Mouse (Mus musculus) layer of hippocampus, postnatal 10 days (tissue): Measurements from ENCODE around the gene Hcrt. TPM values are rescaled to one million over a fixed set of nuclear protein-coding genes. Genes with fewer than 3 reads are reported as not detected.

Source experiments
- DNase-seq, 2 experiments: peaks; one replicate each; pipeline ENCODE4 v3.0.0; 2021; ENCODE audit warnings: low spot score in 2 of 2
- total RNA-seq, 2 experiments: library from RNA; stranded (reverse); gene quantifications; 2 replicates each; pipeline ENCODE4 v1.2.3; 2021

Hcrt gene
- total RNA-seq, 2 experiments from 2014 or later, result 0.62 TPM; not detected in 1

GRCm38 (mm10) chr11:100736746-100737080 lies 26.0 kb downstream of the Hcrt start:
- no peak for DNase-seq

DNA sequence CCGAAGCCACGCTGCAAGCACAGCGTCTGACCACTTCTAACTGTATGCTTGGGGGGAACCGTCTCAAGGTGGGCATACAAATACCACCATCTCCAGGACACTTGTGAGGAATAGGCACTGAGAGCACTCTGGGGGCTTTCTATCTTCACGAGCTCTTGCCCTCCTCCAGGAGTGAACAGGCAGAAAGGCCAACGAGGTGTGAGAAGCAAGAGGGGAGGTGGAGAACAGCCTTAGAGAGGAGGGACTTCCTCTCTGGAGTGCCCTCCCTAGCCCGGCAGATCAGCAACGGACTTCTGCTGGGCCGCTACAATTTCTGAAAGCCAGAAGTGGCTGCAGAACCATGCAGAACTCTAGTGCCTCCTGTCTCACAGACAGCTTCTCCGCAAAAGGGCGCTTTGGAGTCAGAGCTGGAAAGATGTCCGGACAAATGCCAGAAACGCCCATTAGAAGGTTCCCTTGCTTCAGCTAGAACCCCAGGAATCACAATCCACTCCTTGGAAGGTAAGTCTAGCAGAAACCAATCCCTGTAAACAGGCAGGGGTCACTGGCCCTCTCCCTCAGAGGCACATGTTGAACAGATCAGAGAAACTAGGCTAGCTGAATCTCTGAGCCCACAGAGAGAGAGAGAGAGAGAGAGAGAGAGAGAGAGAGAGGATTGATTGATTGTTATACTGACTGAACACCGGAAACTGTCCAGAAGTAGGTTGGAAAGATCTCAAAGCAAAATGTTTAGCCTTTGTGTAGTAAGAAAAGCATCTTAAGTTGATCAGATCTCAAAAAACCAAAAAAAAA lies 26.6 kb downstream of the Hcrt start:
- no peak for DNase-seq

- no peak for DNase-seq
Observed at GRCm38 (mm10) chr11:100735134-100735865, 27.4 kb downstream of the Hcrt start.

GRCm38 (mm10) chr11:100730477-100731205 lies 32.1 kb downstream of the Hcrt start:
- no peak for DNase-seq

- no peak for DNase-seq
Observed at GRCm38 (mm10) chr11:100729976-100730375, 32.8 kb downstream of the Hcrt start.

- DNase-seq, result no peak
Observed at GRCm38 (mm10) chr11:100728601-100729000, 34.1 kb downstream of the Hcrt start.

DNA sequence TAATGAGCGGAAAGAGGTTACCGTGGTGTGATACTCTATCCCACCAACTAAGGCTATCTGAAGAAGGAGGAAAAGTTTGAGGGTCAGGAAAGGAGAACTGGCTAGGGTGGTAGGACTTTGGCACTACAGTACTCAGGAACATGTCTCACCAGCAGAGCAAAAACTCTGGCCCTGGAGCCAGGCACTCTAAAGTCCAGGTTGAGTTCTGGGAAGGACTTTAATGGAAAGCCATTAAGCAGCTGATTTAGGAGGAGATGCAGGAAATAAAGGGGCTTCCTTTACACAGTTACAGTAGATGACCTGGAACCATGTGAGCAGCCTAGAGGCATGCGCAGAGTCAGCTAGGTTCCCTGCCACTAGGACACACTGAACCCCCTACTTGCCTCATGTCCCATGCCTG lies 35.5 kb downstream of the Hcrt start:
- no peak for DNase-seq

- DNase-seq, result no peak
Observed at GRCm38 (mm10) chr11:100724919-100725512, 37.7 kb downstream of the Hcrt start.

GRCm38 (mm10) chr11:100722493-100723028 lies 40.2 kb downstream of the Hcrt start:
- DNase-seq, result no peak

DNA sequence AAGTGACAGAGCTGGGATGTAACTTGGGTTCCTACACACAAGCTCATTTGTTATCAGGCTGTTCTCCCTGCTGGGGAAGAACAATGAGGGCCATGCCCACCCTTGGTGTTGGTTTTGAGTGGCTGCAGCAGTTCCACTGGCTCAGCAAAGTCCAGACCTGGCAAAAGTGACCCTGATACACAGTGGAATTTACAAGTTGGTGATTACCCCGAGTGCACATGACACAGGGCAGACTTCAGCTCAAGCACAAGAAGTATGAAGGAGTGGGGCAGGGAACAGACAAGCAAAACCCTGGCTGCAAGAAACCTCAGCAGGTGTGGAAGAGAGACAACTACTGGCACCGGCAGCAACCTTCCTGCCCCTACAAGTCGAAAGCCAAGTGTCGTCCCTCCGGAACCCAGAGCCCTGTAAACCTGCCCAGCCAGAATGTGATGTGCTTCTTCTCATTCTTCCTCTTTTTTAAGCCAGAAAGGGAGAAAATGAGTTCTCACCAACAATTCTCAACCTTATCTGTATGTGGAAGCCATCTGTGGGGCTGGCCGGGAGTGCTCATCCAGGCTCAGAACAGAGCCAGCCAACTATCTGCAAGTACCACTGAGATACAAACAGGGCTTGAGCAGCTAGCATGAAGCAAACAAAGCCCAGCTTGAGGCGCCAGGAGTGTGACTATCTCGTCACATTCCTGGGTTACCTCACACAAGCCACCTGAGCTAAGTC lies 40.8 kb downstream of the Hcrt start:
- no peak for DNase-seq

- no peak for DNase-seq
Observed at GRCm38 (mm10) chr11:100721254-100721653, 41.5 kb downstream of the Hcrt start.

DNA sequence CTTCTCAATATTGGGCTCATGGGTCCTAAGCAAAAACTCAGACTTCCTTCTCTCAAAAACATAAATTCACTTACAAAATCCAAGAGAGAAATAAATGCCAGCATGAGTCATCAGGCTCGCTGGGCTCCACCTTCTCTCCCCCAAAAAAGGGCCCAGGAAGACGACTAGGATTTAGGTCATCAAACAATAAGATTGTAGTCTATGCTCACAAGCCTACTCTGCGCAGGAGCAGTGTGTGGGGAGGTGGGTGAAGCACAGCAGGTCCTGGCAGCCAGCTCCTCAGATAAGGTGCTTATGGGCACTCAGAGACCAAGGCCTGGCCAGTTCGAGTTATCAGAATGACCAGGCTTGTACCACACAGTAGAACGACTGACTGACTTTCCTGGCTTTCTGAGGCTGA lies 42.4 kb downstream of the Hcrt start:
- no peak for DNase-seq

- no peak for DNase-seq
Observed at GRCm38 (mm10) chr11:100719893-100720292, 42.8 kb downstream of the Hcrt start.

DNA sequence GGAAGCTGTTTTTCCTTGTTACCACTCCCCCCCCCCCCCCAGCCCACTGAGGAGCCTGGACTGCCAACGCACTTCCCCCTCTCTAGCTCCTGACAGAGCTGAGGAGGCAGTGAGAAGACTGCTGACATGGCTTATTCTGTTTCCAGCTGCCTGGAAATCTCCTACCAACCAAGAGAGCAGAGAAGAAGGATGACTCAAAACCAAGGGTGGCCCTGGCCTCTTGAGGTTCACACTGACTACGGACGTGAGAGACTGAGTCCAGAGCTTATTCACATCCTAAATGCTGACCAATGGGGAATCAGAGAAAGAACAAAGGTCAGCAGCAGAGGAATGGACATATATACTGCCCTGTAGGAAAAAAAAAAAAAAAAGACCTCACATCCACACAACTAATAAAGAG lies 43.4 kb downstream of the Hcrt start:
- no peak for DNase-seq

DNA sequence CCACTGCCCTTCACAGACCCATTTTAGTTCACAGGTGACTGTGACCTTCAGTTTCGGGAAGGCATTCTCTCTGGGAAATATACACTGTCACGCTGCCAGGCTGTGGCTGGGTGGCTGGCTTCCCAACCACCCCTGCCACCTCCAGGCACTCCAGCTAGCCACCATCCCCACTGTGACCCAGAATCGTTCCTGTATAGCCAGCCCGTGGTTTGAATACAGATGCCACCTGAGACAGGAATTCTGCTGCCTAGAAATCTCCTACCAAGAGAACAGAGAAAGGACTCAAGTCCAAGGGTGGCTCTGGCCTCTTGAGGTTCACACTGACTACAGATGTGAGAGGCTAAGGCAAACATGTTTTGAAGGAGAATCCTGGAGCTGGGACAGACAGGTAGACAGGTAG lies 43.9 kb downstream of the Hcrt start:
- peak in 1 of 2 experiments; percentile 25 for DNase-seq

- DNase-seq, result no peak
Observed at GRCm38 (mm10) chr11:100718462-100718861, 44.3 kb downstream of the Hcrt start.

- no peak for DNase-seq
Observed at GRCm38 (mm10) chr11:100716649-100717048, 46.1 kb downstream of the Hcrt start.

- DNase-seq, result no peak
Observed at GRCm38 (mm10) chr11:100714948-100715347, 47.8 kb downstream of the Hcrt start.

DNA sequence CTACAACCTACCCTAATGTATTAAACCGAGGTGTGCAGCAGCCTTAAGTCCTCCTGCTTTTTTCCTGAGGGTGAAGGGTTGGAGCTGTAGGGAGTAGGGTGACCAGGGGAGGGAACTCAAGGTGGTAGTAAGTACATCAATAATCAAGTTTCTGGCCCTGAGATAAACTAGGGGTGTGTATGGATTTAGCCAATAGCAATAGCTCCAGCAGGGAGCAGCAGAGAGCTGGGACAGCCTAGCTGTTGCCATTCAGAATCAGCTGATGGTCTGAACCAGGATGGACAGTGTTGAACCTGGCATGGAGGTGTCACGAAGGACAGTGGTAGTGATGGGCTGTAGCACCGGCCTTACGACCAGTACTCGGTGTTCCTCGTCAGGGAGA lies 48.2 kb downstream of the Hcrt start:
- peak; percentile 88 to 90 for DNase-seq

DNA sequence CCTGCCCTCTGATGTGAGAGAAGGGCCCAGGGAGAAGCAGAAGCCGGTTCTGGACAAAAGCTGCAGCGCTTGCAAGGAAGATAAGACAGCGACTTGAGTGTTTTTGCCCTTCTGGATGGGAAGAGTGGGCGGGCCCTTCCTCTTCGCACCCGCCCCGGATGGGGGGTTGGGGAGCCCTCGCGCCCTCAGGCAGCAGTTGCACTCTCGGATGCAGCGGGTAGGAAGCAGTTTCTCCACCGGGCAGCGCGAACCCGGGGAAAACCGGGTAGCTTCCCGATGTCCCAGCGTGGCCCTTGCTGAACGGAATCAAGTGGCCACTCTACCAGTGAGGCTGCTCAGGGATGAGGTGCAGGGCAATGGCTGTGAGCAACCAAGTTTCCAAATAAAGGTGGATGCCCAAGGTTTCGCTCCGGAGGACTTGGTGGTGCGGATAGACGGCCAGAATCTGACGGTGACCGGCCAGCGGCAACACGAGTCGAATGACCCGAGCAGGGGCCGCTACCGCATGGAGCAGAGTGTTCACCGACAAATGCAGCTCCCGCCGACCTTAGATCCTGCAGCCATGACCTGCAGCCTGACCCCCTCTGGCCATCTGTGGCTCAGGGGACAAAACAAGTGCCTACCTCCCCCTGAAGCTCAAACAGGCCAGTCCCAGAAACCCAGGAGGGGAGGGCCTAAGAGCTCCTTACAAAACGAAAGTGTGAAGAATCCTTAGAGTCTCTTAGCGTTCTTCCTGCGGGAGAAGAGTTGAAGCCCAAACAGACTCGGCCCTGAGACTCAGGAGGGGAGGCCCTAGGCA lies 48.8 kb downstream of the Hcrt start, which contains the start of gene Hspb9:
TSS of gene Hspb9 (plus strand) at position 116 of the 799 bp plus-strand sequence.
- DNase-seq, result peak in 1 of 2 experiments; percentile 55
